In genomic region chr3:87763683-87764289, GRCm38 (mm10) we compare ENCODE assay signal across 9 mouse cellular contexts. TPM values are rescaled to one million over a fixed set of nuclear protein-coding genes. Genes with fewer than 3 reads are reported as not detected.
DNase-seq lines count a peak whose midpoint lies in the region; ATAC-seq and TF ChIP-seq lines count a peak whose summit lies in the region.
"Had no signal": no experiment of that assay in that cellular context is flagged by ENCODE, and none has a peak within 500 bp of the region (broad histone marks: within the 10 kb centered on the region; RNA-seq: fewer than 3 reads in every experiment).

No protein-coding gene starts in this region.

- WGBS in forebrain, embryonic 14.5 days, result 22% methylated on average over 15 of the region's 15 CpGs
- WGBS in heart, embryonic 16.5 days, result 13% methylated on average over 15 of the region's 15 CpGs
- WGBS in limb, embryonic 14.5 days, result 8% methylated on average over 15 of the region's 15 CpGs
- WGBS in neural tube, embryonic 12.5 days, result 17% methylated on average over 15 of the region's 15 CpGs

- peak; percentile 16; the same call in 1 of the 2 replicates for ATAC-seq in forebrain, embryonic 14.5 days
- peak; percentile 65 for ATAC-seq in heart, embryonic 16.5 days (replicated peaks; ENCODE audit: extremely low read depth, insufficient read depth, low FRiP score)
- ATAC-seq in limb, embryonic 14.5 days (ENCODE audit: low FRiP score, low read depth), result peak; percentile 74
- ATAC-seq in neural tube, embryonic 12.5 days (ENCODE audit: low FRiP score, low read depth), result no peak

- no peaks in the 10 kb centered on the region for H3K4me1 ChIP-seq in forebrain, embryonic 14.5 days (ENCODE audit: control insufficient read depth, insufficient read depth, low read length)
- peaks cover 30% of the 10 kb centered on the region for H3K4me1 ChIP-seq in heart, embryonic 16.5 days (ENCODE audit: control insufficient read depth, insufficient read depth, low read length)
- peaks cover 56% of the 10 kb centered on the region for H3K4me1 ChIP-seq in limb, embryonic 14.5 days (ENCODE audit: control insufficient read depth, insufficient read depth, low read length)
- peaks cover 18% of the 10 kb centered on the region for H3K4me1 ChIP-seq in neural tube, embryonic 12.5 days

- TF ChIP-seq POLR2A in limb, embryonic 14.5 days (IDR thresholded peaks at IDR 0.05; ENCODE audit: borderline replicate concordance, extremely low read depth, insufficient read depth, insufficient read length), result no peak

- H3K27ac ChIP-seq in forebrain, embryonic 14.5 days (ENCODE audit: low read depth, low read length), result no peak overlapping the region
- H3K27ac ChIP-seq in heart, embryonic 16.5 days (ENCODE audit: low read length), result peak overlapping the region; percentile 87
- peak overlapping the region; percentile 88 for H3K27ac ChIP-seq in limb, embryonic 14.5 days (replicated peaks; ENCODE audit: low read depth, low read length)
- no peak overlapping the region for H3K27ac ChIP-seq in neural tube, embryonic 12.5 days

- DNase-seq in adrenal gland, adult (ENCODE audit: inconsistent age in 2 of 2, low spot score in 1 of 2), result peak; percentile 66 to 79
- DNase-seq in adrenal gland, adult 8-10 months, result no peak
- peak; percentile 72 for DNase-seq in forebrain, embryonic 14.5 days (ENCODE audit: low spot score)
- DNase-seq in kidney, postnatal 10 days, result peak; percentile 93
- DNase-seq in limb, embryonic 14.5 days (ENCODE audit: low spot score), result peak; percentile 89
- DNase-seq in urinary bladder, postnatal 25 days (ENCODE audit: low spot score), result peak; percentile 40

- no peaks in the 10 kb centered on the region for H3K9me3 ChIP-seq in forebrain, embryonic 14.5 days (replicated peaks; ENCODE audit: control insufficient read depth, low read length)
- no peaks in the 10 kb centered on the region for H3K9me3 ChIP-seq in heart, embryonic 16.5 days (replicated peaks; ENCODE audit: control insufficient read depth, low read length)
- H3K9me3 ChIP-seq in limb, embryonic 14.5 days (ENCODE audit: control insufficient read depth, low read length), result no peaks in the 10 kb centered on the region
- H3K9me3 ChIP-seq in neural tube, embryonic 12.5 days, result no peaks in the 10 kb centered on the region

- no peak overlapping the region for H3K9ac ChIP-seq in forebrain, embryonic 14.5 days (ENCODE audit: low read length)
- peak overlapping the region; percentile 9 for H3K9ac ChIP-seq in heart, embryonic 16.5 days (ENCODE audit: low read length)
- peak overlapping the region; percentile 38 for H3K9ac ChIP-seq in limb, embryonic 14.5 days (ENCODE audit: low read depth, low read length, severe bottlenecking)
- no peak overlapping the region for H3K9ac ChIP-seq in neural tube, embryonic 12.5 days

- H3K4me3 ChIP-seq in forebrain, embryonic 14.5 days (ENCODE audit: low read depth, low read length), result no peak overlapping the region
- peak overlapping the region; percentile 22 for H3K4me3 ChIP-seq in heart, embryonic 16.5 days (ENCODE audit: low read length)
- peak overlapping the region; percentile 11; the same call in 1 of the 2 replicates for H3K4me3 ChIP-seq in limb, embryonic 14.5 days (replicated peaks; ENCODE audit: low read length)
- H3K4me3 ChIP-seq in neural tube, embryonic 12.5 days, result no peak overlapping the region

- peaks cover 16% of the 10 kb centered on the region for H3K27me3 ChIP-seq in forebrain, embryonic 14.5 days (replicated peaks; ENCODE audit: control insufficient read depth, insufficient read depth, low read length)
- no peaks in the 10 kb centered on the region for H3K27me3 ChIP-seq in heart, embryonic 16.5 days (ENCODE audit: control insufficient read depth, insufficient read depth, low read length)
- no peaks in the 10 kb centered on the region for H3K27me3 ChIP-seq in limb, embryonic 14.5 days (ENCODE audit: control insufficient read depth, insufficient read depth, low read length)
- peaks cover 15% of the 10 kb centered on the region for H3K27me3 ChIP-seq in neural tube, embryonic 12.5 days (replicated peaks)

- H3K36me3 ChIP-seq in forebrain, embryonic 14.5 days (ENCODE audit: control insufficient read depth, insufficient read depth, low read length), result no peaks in the 10 kb centered on the region
- H3K36me3 ChIP-seq in heart, embryonic 16.5 days (ENCODE audit: control insufficient read depth, insufficient read depth), result no peaks in the 10 kb centered on the region
- H3K36me3 ChIP-seq in limb, embryonic 14.5 days (ENCODE audit: control insufficient read depth, insufficient read depth, low read length), result peaks cover 5% of the 10 kb centered on the region
- H3K36me3 ChIP-seq in neural tube, embryonic 12.5 days, result no peaks in the 10 kb centered on the region

- H3K4me2 ChIP-seq in forebrain, embryonic 14.5 days (ENCODE audit: low read length), result peak overlapping the region; percentile 28
- peak overlapping the region; percentile 50 for H3K4me2 ChIP-seq in heart, embryonic 16.5 days (ENCODE audit: low read depth, low read length)
- H3K4me2 ChIP-seq in limb, embryonic 14.5 days (replicated peaks; ENCODE audit: low read depth, low read length, severe bottlenecking), result peak overlapping the region; percentile 41
- H3K4me2 ChIP-seq in neural tube, embryonic 12.5 days (replicated peaks), result peak overlapping the region; percentile 40

RNA-seq across cellular contexts. Expression of gene Lrrc71, which starts 15.4 kb away (rescaled TPM):
- 1 to 10 TPM in 1 of 4 experiments, under 1 TPM in 3; 0.32 to 1.6 (median 0.82) TPM for total RNA-seq in adrenal gland, adult 8-10 months (2022)
- polyA plus RNA-seq in forebrain, embryonic 14.5 days (2014; fragmentation: Nextera tagmentation; extraction: Ambion mirVana), result 0.13 and 0.62 TPM in 2 replicates
- polyA plus RNA-seq in heart, embryonic 16.5 days (2015; fragmentation: Nextera tagmentation; extraction: Ambion mirVana), result 0.71 and 0.87 TPM in 2 replicates
- polyA plus RNA-seq in limb, embryonic 14.5 days (2012; rRNA removed), result 0.28 and 0.52 TPM in 2 replicates
- polyA plus RNA-seq in limb, embryonic 14.5 days (2014; fragmentation: Nextera tagmentation; extraction: Ambion mirVana), result 0.33 and 0.83 TPM in 2 replicates
- 0.33 and 0.53 TPM in 2 replicates for polyA plus RNA-seq in neural tube, embryonic 12.5 days (2016; fragmentation: Nextera tagmentation; extraction: Ambion mirVana)

RNA-seq across cellular contexts. Expression of gene Ntrk1, which starts 31.2 kb away (rescaled TPM):
- 10 to 100 TPM in 2 of 4 experiments, 1 to 10 TPM in 2; 6.3 to 30.5 (median 13.1) TPM for total RNA-seq in adrenal gland, adult 8-10 months (2022)
- 0.74 and 0.94 TPM in 2 replicates for polyA plus RNA-seq in forebrain, embryonic 14.5 days (2014; fragmentation: Nextera tagmentation; extraction: Ambion mirVana)
- 0.39 and 0.44 TPM in 2 replicates for polyA plus RNA-seq in heart, embryonic 16.5 days (2015; fragmentation: Nextera tagmentation; extraction: Ambion mirVana)
- 2.7 and 3.7 TPM in 2 replicates for polyA plus RNA-seq in limb, embryonic 14.5 days (2012; rRNA removed)
- 1.3 and 2.1 TPM in 2 replicates for polyA plus RNA-seq in limb, embryonic 14.5 days (2014; fragmentation: Nextera tagmentation; extraction: Ambion mirVana)
- 93.8 and 141 TPM in 2 replicates for polyA plus RNA-seq in neural tube, embryonic 12.5 days (2016; fragmentation: Nextera tagmentation; extraction: Ambion mirVana)
- polyA plus RNA-seq: C2C12 had no signal

RNA-seq across cellular contexts. Expression of gene Insrr, which starts 33.0 kb away (rescaled TPM):
- total RNA-seq in adrenal gland, adult 8-10 months (2022), result 1 to 10 TPM in 2 of 4 experiments, under 1 TPM in 2; 0.32 to 3.7 (median 1.9) TPM
- 0.62 and 0.66 TPM in 2 replicates for polyA plus RNA-seq in forebrain, embryonic 14.5 days (2014; fragmentation: Nextera tagmentation; extraction: Ambion mirVana)
- not detected in 2 replicates for polyA plus RNA-seq in heart, embryonic 16.5 days (2015; fragmentation: Nextera tagmentation; extraction: Ambion mirVana)
- 1.4 and 1.7 TPM in 2 replicates for polyA plus RNA-seq in limb, embryonic 14.5 days (2012; rRNA removed)
- polyA plus RNA-seq in limb, embryonic 14.5 days (2014; fragmentation: Nextera tagmentation; extraction: Ambion mirVana), result 0.22 and 0.35 TPM in 2 replicates
- polyA plus RNA-seq in neural tube, embryonic 12.5 days (2016; fragmentation: Nextera tagmentation; extraction: Ambion mirVana), result 1.4 and 1.9 TPM in 2 replicates
- polyA plus RNA-seq: C2C12 had no signal

Comparison
In these comparisons a context has a peak if more than half of its experiments do, and no peak if none do; other contexts are left out.
1. H3K27ac ChIP-seq: peak in heart, embryonic 16.5 days (single experiment) and limb, embryonic 14.5 days (single experiment); none in forebrain, embryonic 14.5 days (single experiment) and neural tube, embryonic 12.5 days (single experiment).
2. H3K4me3 ChIP-seq: peak in heart, embryonic 16.5 days (single experiment) and limb, embryonic 14.5 days (single experiment); none in forebrain, embryonic 14.5 days (single experiment) and neural tube, embryonic 12.5 days (single experiment).
3. H3K9ac ChIP-seq: peak in heart, embryonic 16.5 days (single experiment) and limb, embryonic 14.5 days (single experiment); none in forebrain, embryonic 14.5 days (single experiment) and neural tube, embryonic 12.5 days (single experiment).
4. RNA of gene Ntrk1, which starts 31.2 kb away (polyA plus RNA-seq): 93.8 to 141 TPM in neural tube, embryonic 12.5 days; 1.3 to 3.7 TPM in limb, embryonic 14.5 days, 0.74 to 0.94 TPM in forebrain, embryonic 14.5 days and 0.39 to 0.44 TPM in heart, embryonic 16.5 days; every median in the first group is over 10 times any median in the second.
5. Peak in every context shown above with its lines, with median percentiles within 50 percentile points of each other: H3K4me2 ChIP-seq.